Mouse (Mus musculus): Measurements from ENCODE around the gene Cep152.

GRCm38 (mm10) chr2:125637331-125637730, 12.4 kb upstream of the Cep152 start:
- TF ChIP-seq POLR2A (IDR thresholded peaks at IDR 0.05; ENCODE audit: control insufficient read depth, low read depth, low read length) (no peak), CTCF (IDR thresholded peaks at IDR 0.05; ENCODE audit: control insufficient read depth, insufficient read depth, insufficient replicate concordance, low read depth, low read length) (no peak)
